Mouse (Mus musculus) liver, adult (tissue): ENCODE data around the gene Ints11.
A peak's percentile ranks its signal among the peaks of the same experiment; 100 is the strongest.

Experiments used
- GATA4 ChIP-seq: IDR thresholded peaks from 2 replicates; pipeline ENCODE4 v1.6.1; 2014; ENCODE audit warnings: mild to moderate bottlenecking, low read length; ENCODE audit not compliant: insufficient replicate concordance

The Ints11 gene

DNA sequence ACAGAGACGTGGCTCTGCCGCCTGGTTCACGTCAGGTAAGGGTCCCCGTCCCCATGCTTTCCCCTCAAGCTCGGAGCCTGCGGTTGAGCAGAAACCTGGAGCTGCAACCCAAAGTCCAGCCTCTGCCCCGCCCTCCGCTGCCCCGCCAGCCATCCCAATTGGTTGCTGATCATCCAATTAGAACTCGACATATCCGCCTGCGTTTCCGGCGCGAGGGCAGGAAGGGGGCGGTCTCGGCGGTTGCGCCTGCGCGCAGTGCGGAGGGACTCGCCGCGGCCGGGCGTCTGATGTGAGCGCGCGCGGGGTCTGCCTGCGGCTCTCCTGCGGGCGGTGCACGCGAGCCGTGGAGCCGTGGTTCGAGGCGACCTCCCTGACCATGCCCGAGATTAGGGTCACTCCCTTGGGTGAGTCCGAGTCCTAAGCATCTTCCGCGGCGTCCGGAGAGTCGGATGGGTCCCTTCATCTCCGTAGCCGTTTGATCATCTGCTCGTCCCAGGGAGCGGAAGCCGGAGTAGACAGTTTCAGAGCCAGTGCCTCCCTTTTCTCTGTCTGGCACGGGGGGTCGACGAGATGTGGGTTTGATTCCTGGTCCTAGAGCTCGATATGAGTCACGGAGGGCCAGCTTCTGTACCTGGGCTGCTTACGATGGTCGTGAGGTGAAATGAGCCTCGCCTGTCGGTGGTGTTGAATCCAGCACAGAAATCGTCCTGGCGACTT lies at the start of gene Ints11, which contains the start of gene Cptp:
TSS of gene Ints11 (plus strand) at position 230 of the 717 bp plus-strand sequence.
TSS of gene Cptp (minus strand) at position 124 of the 717 bp plus-strand sequence.
- peak; percentile 59; the same call in 1 of the 2 replicates for TF ChIP-seq GATA4

- TF ChIP-seq GATA4, result no peak
Measured at GRCm38 (mm10) chr4:155821025-155821424, 48.3 kb upstream of the Ints11 start.

- TF ChIP-seq GATA4, result no peak
Measured at GRCm38 (mm10) chr4:155823443-155823842, 45.9 kb upstream of the Ints11 start.

GRCm38 (mm10) chr4:155829866-155830265 lies 39.5 kb upstream of the Ints11 start:
- TF ChIP-seq GATA4, result no peak

DNA sequence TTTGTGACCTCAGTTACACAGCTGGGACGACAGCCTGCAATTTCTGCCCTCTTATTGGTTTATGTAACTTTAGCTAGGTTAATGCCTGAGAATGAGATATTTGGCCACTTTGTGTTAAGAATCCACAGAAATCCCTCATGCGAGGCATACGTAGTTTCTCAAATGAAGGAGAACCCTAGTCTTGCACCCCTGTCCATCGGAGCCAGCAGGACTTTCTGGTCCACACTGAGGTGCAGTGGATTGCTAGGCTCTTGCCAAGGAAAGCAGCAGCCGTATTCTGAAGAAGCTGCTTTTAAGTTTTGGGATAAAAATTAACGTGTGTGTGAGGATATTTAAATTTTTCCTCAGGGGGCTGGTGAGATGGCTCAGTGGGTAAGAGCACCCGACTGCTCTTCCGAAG lies 38.8 kb upstream of the Ints11 start:
- no peak for TF ChIP-seq GATA4

DNA sequence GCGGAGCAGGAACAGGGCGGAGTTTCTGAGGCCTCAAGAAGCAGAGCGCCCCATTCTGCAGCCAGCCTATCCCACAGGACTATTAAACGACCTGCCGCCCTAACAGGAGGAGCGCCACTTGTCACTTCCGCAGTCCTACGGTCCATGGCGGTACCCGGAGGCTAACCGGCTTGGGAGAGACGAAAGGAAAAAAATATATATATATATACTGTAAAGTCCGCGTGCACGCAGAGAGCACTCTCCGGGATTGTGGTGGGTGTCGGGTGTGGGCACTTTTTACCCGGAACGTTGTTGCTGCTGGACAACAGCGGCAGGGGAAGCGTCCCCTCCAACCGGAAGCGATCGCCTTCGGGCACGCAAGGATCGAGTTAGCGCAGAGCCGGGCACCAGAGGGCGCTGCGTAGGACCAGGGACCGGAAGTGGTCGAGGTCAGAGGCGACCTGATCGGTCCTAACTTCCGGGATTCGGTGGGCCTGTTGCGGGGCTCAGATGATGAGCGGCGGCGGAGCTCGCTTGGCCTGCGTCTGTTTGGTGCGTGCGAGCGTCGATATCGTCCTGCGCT lies 38.1 kb upstream of the Ints11 start, which contains the start of gene Aurkaip1:
TSS of gene Aurkaip1 (plus strand) at position 68 of the 562 bp plus-strand sequence.
- TF ChIP-seq GATA4, result peak; percentile 44; the same call in 1 of the 2 replicates

DNA sequence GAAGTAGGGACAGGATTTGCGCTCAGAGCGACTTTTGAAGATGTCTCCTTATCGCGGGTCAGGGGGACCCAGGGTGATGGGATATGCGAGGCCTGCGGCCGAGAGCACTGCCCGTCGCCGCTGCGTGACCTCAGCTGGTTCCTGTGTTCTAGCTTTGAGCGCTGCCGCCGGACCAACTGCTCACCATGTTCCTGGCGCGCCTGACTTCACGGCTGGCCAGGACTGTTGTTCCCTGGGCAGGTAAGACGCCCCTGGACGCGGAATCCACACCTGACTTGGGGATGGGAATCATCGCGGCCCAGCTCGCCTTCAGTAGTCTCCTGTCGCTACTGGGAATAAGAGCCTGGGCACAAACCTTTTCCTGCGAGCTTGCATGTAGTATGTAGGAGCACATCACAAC lies 37.5 kb upstream of the Ints11 start:
- no peak for TF ChIP-seq GATA4

- no peak for TF ChIP-seq GATA4
Measured at GRCm38 (mm10) chr4:155832321-155832720, 37.0 kb upstream of the Ints11 start.

DNA sequence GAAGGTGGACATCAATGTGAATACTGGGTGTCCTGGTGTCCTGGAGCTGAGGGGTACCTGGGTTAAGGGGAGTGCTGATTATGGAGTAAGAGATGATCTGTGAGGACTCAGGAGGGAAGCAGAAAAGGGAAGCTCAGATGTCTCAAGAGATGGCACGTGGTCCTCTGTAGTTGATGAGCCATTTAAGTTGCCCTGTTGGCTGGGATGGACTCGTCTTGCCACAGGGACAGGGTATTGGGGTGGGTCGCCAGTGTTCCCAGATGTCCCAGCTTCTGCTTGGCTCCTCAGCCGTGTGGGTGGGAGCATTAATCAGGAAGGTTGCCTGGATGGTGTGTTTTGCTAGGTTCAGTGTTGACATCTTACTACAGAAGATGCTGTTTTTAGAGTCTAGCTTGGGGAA lies 36.1 kb upstream of the Ints11 start:
- TF ChIP-seq GATA4, result no peak

- TF ChIP-seq GATA4, result 0 out of 2 replicates have a peak, but pooled peaks have one; percentile 39
Measured at GRCm38 (mm10) chr4:155833836-155834235, 35.5 kb upstream of the Ints11 start.

- peak; percentile 38; the same call in 1 of the 2 replicates for TF ChIP-seq GATA4
Measured at GRCm38 (mm10) chr4:155837404-155838010, 31.8 kb upstream of the Ints11 start.

DNA sequence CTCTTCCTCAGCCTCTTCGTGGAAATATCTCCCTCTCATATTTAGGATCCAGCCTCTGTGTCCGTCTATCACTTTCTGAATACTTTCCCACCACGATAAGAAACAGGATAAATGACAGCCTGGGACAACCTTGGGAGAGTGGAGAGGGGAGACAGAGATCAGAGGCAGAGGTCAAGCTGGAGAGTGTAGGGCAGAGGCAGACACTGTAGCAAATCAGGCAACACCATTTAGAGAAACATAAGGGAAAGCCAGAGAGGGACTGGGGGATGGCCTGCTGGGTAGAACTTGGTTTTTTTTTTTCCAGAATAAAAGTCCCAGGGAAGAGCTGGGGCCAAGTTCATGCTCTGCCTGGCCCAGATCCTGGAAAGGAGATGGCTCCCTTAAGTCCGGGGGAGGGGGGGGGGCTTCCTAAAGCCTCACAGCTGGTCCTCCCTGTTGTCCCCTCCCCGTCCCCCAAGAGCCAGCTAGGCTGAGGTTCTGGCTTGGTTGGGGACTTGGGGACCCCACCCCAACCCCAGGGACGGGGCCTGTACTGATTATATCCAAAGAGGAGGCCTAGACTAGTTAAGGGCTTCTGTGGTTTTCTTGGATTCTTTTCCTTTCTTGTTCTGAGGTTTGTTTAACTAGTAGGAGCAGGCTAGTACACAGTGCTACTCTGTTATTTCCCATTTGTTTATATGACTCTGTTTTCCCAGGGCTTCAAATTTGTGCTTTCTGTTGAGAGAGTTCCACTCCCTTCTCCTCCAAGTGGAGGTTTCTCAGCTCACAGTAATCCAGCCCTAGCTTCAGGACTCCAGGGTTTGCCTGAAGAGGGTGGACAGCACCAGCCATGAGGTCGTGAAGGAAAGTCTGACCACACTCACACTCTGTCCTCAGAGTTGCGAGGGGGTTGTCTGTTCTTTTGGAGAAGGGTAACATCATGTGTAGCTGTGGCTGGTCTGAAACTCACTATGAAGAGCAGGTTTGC lies 30.9 kb upstream of the Ints11 start:
- no peak for TF ChIP-seq GATA4

- TF ChIP-seq GATA4, result peak; percentile 8; the same call in 1 of the 2 replicates
Measured at GRCm38 (mm10) chr4:155839483-155839910, 29.8 kb upstream of the Ints11 start, which contains the start of gene Mxra8. Gene Mxra8 (plus strand): TSS chr4:155839680.
